Mouse (Mus musculus) adrenal gland, postnatal 4 days (tissue): ENCODE data around the gene Elf2. TPM values are rescaled to one million over a fixed set of nuclear protein-coding genes. Genes with fewer than 3 reads are reported as not detected.
A peak's percentile ranks its signal among the peaks of the same experiment; 100 is the strongest.

Experiments used
- DNase-seq, 2 experiments: peaks; one replicate each; pipeline ENCODE4 v3.0.0; 2021 to 2022; ENCODE audit warnings: low spot score in 2 of 2, mixed read lengths in 2 of 2
- total RNA-seq, 2 experiments: library from RNA; stranded (reverse); gene quantifications; 2 replicates each; pipeline ENCODE4 v1.2.3; 2021

Gene Elf2
- total RNA-seq, 2 experiments from 2014 or later = 122 to 124 TPM

- DNase-seq = no peak
These were observed 100.9 kb downstream of the Elf2 start for GRCm38 (mm10) chr3:51239541-51239940.

- DNase-seq = no peak
These were observed 101.9 kb downstream of the Elf2 start for GRCm38 (mm10) chr3:51238515-51238914.

DNA sequence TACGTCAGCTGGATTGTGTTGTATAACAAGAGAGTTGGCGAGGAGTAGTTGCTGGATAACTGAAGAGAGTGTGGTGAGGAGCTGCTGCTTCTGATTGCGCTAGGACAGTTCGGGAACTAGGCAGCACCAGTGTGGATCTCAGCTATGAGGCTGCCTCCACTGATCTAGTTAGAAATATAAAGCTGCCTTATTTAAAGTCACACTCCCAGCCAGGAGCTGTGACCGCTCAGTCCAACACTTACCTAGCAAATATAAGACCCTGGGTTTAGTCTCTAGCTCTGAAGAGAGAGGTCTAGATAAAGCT, 105.8 kb downstream of the Elf2 start:
- DNase-seq = no peak

DNA sequence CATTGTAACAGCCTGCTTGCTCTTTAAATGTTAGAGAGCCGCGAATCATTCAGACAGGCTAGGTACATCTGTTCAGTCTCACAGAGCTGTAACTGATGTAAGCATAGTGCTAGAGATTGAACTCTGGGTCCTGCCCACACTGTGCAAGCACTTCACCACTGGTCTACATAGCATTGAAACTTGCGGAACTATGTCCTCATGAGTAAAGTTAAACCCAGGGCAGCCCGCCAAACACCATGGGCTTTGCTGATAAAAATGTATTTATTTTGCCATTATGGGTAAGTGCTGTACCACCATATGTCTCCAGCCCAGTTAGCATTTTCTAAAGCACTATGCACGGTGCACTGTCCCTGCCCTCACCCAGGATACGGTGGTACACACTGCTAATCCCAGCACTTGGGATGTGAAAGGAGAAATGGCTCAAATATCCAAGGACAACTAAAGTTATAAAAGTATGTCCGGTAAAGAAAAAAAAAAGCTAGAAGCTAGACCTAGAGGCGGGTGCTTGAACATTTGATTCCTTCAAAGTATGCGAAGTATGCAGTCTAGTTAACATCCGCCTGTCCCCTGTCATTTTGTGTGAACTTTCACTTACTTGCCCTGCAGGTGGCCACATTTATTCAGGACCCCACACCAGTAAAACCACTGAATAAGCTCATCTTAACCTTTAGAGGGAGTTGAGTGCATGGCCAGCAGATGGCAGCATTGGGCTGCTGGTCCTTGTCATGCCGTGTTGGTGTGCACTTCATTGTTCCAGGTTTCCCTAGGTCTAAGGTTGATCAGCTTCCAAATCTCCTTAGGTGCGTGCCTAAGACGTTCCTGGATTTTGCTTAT, 106.3 kb downstream of the Elf2 start:
- DNase-seq = peak; percentile 52 to 69

- no peak for DNase-seq
These were observed 107.0 kb downstream of the Elf2 start for GRCm38 (mm10) chr3:51233474-51233873.

DNA sequence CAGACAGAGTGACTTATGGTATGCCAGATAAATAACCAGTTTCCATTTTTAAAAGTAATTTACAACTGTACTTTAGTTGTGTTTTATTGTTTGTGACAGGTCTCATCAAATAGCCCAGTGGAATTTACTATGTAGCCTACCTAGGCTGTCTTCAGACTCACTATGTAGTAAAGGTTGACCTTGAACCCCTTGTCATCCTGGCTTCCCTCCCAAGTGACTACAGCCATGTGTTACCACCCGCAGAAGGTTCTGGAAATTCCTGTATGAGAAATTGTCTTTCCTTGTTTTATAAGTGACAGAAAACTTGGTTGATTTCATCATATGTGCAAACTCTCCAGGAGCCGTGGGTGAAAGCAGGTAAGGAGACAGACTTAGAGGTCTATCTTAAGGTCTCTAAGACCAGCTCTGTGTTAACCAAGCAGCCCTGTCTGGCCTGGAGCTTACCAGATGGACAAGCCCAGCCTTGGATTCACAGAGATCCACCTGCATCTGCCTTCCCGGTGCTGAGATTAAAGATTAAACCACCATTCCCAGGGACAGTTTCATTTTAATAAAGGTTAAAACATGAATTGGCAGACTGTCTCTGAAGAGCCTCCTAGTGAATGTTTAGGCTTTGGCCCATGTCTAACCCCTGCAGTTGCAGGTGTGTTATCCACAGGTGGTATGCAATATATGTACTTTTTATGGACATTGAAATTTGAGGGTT, 108.1 kb downstream of the Elf2 start:
- DNase-seq = no peak

DNA sequence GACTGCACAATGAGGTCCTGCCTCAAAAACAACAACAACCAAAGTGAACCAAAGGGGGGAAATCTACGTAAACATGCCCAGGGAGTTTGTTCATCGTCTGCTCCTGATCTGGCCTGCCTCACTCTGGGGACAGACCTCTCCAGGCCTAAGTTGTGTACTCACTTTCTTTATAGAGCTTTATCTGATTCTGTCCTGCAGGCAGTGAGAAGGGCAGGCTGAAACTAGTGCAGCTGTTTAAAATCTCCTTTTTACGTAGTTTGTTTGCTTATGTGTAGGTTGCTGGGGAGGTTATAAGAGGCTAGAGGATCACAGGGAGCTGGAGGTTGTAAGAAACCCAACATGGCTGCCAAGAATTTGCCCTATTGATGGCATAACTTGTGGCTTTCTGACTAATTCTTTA, 109.0 kb downstream of the Elf2 start:
- DNase-seq = no peak

DNA sequence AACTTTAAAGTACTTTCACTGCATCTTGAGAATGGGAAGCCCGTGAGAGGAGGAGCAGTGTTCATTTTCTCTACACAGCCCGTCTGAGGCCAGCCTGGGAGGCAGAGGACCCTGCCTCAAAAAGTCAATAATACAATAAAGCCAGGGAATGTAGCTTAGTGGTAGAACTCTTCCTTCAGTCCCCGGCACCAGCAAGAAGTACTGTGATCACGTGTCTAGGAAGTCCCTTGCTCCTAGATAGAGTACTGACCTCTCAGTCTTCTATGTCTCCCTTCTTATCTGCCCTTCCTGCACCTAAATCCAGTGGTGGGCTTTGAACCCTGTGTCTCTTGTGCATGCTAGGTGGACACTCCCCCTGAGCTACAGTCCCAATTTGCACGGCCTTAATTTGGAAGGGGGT, 109.6 kb downstream of the Elf2 start:
- no peak for DNase-seq

DNA sequence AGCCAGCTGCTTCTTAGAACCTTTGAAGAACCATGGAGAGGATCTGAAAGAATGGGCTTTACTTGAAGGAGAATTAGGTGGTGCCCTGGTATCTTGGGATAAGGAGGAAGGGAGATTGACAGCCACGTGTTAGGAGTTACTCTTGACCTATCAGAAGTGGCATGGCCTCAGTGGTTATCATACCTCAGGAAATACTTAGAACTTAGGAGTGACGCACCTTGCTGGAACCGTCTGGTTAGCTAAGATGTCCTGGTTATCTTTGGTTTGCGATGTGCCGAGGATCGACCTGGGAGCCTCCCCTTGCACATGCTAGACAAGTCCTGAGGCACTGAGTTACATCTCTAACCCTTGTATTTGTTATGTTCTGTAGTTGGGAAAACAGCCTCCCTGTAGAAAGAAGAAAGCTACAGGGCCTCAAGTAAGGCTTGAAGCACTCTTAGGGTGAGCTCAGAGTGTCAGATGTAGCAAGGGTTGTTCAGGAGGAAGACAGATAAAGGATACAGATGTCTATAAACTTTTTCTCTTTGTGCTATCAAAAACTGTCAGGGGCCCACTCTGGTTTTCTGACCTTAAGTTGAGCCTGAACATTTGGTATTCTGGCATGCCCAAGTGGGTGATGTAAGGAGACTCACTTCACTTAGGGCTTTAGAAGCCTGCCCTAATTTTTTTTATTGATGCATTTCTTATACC, 110.2 kb downstream of the Elf2 start:
- no peak for DNase-seq

DNA sequence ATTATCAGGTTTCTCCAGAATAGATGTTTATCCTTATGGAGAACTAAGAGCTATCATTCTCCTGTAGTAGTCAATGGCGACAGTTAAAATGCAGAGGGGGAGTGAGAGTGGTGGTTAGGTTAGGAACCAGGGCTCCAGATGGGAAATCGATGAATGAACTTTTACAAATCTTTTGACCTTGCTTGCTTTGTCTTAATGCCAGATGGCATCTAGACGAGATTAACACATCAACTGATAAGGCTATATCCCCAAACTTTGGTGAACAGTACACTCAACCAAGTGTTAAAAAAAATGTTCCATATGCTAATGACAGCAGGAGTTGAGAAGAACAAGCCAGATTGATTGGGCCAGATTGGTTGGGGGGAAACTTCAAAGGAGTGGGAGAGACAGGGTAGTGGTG, 111.2 kb downstream of the Elf2 start:
- DNase-seq = no peak

DNA sequence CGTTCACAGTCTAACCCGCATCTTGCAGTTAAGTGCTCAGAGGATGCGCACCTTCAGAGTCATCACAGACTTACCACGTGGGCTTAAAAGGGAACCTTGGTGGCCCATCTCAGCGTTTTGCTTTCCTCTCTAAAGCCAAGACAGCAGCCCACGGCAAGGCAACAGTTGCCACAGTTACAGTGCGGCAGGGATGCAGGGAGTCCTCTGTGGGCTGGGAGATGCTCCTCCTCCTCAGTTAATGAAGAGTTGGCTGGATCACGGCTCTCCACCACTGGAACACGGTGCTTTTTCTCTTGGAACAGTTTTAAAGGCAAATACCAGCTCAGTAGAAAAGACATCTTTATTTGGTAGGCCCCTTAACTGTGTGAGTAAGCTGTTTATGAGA, 111.7 kb downstream of the Elf2 start:
- DNase-seq = no peak

- peak in 1 of 2 experiments; percentile 26 for DNase-seq
These were observed 112.2 kb downstream of the Elf2 start for GRCm38 (mm10) chr3:51228038-51228820.

DNA sequence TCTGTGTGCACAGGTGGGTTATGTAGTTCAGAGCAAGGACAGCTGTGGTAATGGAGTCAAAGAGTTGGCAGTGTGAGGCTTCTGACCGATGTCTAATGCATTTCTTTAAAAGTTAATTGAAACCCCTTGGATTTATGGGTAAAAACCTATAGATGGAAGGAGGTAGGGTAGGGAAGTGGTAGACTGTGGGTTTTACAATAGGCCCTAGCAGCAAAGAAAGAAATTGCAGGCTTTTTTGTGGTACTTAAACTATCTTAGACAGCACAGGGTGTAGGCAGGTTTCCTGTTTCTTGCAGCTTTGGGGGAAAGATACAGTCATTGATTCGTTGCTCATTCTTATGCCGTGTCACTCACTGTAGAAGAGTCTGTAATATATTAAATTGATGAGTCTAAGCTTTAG, 113.9 kb downstream of the Elf2 start:
- DNase-seq = no peak

DNA sequence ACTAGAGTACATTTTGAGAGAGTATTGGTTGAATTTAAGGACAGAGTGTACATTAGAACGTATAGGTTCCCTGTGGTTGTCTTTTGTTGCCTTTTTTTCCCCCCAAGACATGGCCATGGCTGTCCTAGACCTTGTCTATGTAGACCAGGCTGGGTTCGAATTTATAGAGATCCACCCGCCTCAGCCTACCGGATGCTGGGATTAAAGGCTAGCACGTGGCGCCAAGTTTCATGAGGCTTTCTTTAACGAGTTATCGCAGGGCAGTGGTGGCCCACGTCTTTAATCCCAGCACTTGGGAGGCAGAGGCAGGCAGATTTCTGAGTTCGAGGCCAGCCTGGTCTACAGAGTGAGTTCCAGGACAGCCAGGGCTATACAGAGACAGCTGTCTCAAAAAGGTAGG, 114.5 kb downstream of the Elf2 start:
- no peak for DNase-seq

- DNase-seq = no peak
These were observed 115.2 kb downstream of the Elf2 start for GRCm38 (mm10) chr3:51225226-51225750.

DNA sequence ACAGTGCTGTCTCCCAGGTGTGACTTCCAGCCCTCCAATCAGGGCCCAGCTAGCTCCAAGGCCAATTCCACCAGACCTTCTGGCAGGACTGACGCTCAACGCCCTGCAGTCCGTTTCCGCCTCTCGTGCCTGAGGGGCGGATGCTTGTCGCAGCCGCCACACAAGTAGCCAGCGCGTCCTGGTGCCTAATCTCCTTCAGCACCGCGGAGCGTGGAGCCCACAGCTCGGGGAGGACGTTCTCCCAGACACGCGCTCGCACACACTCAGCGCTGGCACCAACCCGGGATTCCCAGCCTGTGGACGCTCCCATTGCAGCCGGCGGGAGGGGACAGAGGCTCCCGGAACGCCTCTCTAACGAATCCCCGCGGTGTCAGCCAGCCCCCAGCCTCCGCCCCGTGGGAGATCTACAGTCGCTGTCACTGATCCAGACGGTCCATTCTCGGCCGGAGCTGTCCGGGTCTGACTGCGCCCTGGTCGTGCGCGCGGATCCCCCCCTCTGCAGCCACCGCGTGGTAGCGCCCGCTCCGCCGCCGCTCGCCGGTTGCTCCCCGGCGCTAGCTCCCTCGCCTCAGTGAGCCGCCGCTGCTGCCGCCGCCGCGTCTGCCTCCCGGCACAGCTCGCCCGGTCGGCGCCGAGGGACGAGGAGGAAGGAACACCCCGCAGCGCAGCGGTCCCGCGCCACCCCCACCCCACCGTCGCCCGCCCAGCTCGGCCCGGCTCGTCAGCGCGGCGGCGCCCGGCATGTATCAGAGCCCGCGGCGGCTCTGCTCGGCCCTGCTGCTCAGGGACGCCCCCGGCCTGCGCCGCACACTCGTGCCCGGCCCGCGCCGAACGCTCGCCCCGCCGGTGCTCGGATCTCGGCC, 115.9 kb downstream of the Elf2 start, which contains the start of gene Noct:
Gene Noct (plus strand): TSS at position 85 of the 863 bp plus-strand sequence.
- DNase-seq = peak; percentile 67 to 76

DNA sequence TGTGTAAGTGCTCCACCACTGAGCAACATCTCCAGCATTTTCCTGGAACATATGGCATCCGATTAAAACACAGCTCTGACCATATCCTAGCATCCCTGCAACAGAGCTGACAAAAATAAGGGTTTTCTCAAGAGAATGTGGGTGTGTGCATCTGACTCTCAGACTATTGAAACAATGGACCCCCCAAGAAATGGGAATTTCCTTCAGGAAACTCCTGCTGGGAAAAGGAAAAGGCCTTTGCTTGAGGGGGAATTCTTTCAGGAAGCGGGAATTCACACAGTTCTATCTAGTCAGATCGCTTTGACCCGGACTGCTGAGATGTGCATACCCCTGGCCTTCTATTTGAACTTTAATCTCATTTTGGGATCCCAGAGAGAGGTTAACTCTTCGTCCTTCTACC, 116.9 kb downstream of the Elf2 start:
- no peak for DNase-seq

DNA sequence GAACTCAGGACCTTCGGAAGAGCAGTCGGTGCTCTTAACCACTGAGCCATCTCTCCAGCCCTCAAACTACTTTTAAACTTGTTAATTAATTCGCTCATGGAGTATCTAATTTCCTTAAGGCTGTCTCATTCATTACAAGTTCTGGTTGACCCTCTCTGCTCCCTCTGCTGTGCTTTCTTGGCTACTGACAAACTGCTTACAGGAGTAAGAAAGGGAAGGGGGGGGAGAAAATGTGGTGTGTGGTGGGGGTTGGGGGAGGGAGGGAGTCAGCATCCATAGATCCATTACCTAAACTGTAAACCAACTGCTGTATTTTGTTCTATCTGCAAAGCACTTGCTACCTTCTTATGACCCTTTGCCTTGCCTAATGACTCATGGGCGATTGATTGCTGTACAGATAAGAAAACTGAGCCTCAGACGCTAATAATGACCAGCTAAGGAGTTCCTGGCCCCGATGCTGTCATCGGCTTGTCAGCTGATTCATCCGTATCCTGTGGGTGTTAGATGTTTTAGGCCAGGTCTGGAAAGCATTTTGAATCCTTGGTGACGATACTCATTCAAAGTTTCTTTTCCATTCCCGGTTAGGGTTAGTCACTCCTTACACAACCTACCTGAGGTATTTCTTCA, 117.5 kb downstream of the Elf2 start:
- no peak for DNase-seq

- DNase-seq = no peak
These were observed 118.2 kb downstream of the Elf2 start for GRCm38 (mm10) chr3:51222302-51222701.

GRCm38 (mm10) chr3:51221847-51222246, 118.6 kb downstream of the Elf2 start:
- DNase-seq = no peak
